Mouse (Mus musculus) midbrain, embryonic 14.5 days (tissue): ENCODE data around the gene Gm49384. TPM values are rescaled to one million over a fixed set of nuclear protein-coding genes. Genes with fewer than 3 reads are reported as not detected.

ENCODE experiments used
- ATAC-seq: fragments of 200-750 bp; cut with Nextera tagmentation; 2 replicates; pipeline ENCODE4 v1.8.0; 2017; ENCODE audit warnings: moderate number of reproducible peaks, moderate library complexity; ENCODE audit not compliant: low FRiP score, low TSS enrichment
- DNase-seq: peaks from one replicate; pipeline ENCODE4 v3.0.0-alpha.2; 2015
- H3K27ac ChIP-seq: fragments of 300-500 bp; sonication (generic); replicated peaks from 2 replicates; pipeline ENCODE4 v1.5.1; 2014; ENCODE audit warnings: mild to moderate bottlenecking, low read depth, low read length, moderate library complexity
- H3K27me3 ChIP-seq: fragments of 300-500 bp; sonication (generic); 2 replicates; pipeline ENCODE4 v1.6.1; 2014; ENCODE audit warnings: low read length, control low read depth, mixed read lengths; ENCODE audit not compliant: control insufficient read depth, insufficient read depth
- H3K36me3 ChIP-seq: fragments of 300-500 bp; sonication (generic); 2 replicates; pipeline ENCODE4 v1.6.1; 2014; ENCODE audit warnings: low read length, control low read depth; ENCODE audit not compliant: control insufficient read depth, insufficient read depth
- H3K4me1 ChIP-seq: fragments of 300-500 bp; sonication (generic); 2 replicates; pipeline ENCODE4 v1.6.1; 2014; ENCODE audit warnings: mild to moderate bottlenecking, antibody characterized with exemption, low read length, control low read depth; ENCODE audit not compliant: control insufficient read depth, insufficient read depth
- H3K4me2 ChIP-seq: fragments of 300-500 bp; sonication (generic); 2 replicates; pipeline ENCODE4 v1.6.1; 2014; ENCODE audit warnings: mild to moderate bottlenecking, low read length, moderate library complexity
- H3K4me3 ChIP-seq: fragments of 300-500 bp; sonication (generic); replicated peaks from 2 replicates; pipeline ENCODE4 v1.5.1; 2014; ENCODE audit warnings: low read depth, low read length
- H3K9ac ChIP-seq: fragments of 300-500 bp; sonication (generic); replicated peaks from 2 replicates; pipeline ENCODE4 v1.6.1; 2014; ENCODE audit warnings: mild to moderate bottlenecking, low read length, moderate library complexity
- H3K9me3 ChIP-seq: fragments of 300-500 bp; sonication (generic); 2 replicates; pipeline ENCODE4 v1.6.1; 2016; ENCODE audit warnings: low read length, control low read depth, mixed read lengths; ENCODE audit not compliant: control insufficient read depth
- WGBS: fragments of 180-500 bp; shearing (Covaris S2); extraction: QIAGEN DNeasy Blood & Tissue Kit; methylation state at CpG from one replicate; pipeline ENCODE4 v1.1.7; 2014; 5-methylcytosine and 5-hydroxymethylcytosine counted together
- polyA plus RNA-seq: library from polyadenylated mRNA; unstranded; fragments of >200 nt; fragmentation: Nextera tagmentation; extraction: Ambion mirVana; gene quantifications from 2 replicates; pipeline ENCODE4 v1.2.1, GENCODE M21; 2014

Gm49384 gene
- 11.7 and 13.8 TPM in 2 replicates for polyA plus RNA-seq

- Histone ChIP-seq H3K4me1 (peaks cover 2% of the 10 kb centered on the region; the same call in 1 of the 2 replicates), H3K27ac (no peak within 1 kb of the TSS), H3K4me2 (peak within 1 kb of the TSS; percentile 24; the same call in 1 of the 2 replicates), H3K9me3 (no peaks in the 10 kb centered on the region), H3K9ac (no peak within 1 kb of the TSS), H3K36me3 (peaks cover 7% of the 10 kb centered on the region), H3K27me3 (no peaks in the 10 kb centered on the region), H3K4me3 (no peak within 1 kb of the TSS)
- DNase-seq, result peak; percentile 79
- ATAC-seq, result no peak
- WGBS, result 67% methylated on average over 16 of the region's 16 CpGs
Measured at GRCm38 (mm10) chr12:69204052-69204833, at the start of gene Gm49384. Gm49384 (minus strand) TSS chr12:69204267.

GRCm38 (mm10) chr12:69253806-69254205 is 49.7 kb upstream of the Gm49384 start:
- Histone ChIP-seq H3K4me3 (no peak overlapping the region), H3K9me3 (no peaks in the 10 kb centered on the region)
- WGBS, result 96% methylated on average over 1 of the region's 1 CpGs

GRCm38 (mm10) chr12:69250756-69251155 is 46.7 kb upstream of the Gm49384 start:
- ATAC-seq (no peak), DNase-seq (no peak)
- H3K9ac ChIP-seq, result no peak overlapping the region
- no peak overlapping the region for H3K27ac ChIP-seq
- H3K9me3 ChIP-seq, result no peaks in the 10 kb centered on the region
- H3K36me3 ChIP-seq, result no peaks in the 10 kb centered on the region
- H3K4me2 ChIP-seq, result no peak overlapping the region
- H3K4me1 ChIP-seq, result no peaks in the 10 kb centered on the region
- no peaks in the 10 kb centered on the region for H3K27me3 ChIP-seq
- H3K4me3 ChIP-seq, result no peak overlapping the region
- WGBS, result 80% methylated on average over 8 of the region's 8 CpGs

More at GRCm38 (mm10) chr12:69253806-69254205, 49.7 kb upstream of the Gm49384 start:
- H3K27ac ChIP-seq, result no peak overlapping the region
- no peaks in the 10 kb centered on the region for H3K36me3 ChIP-seq
- H3K4me1 ChIP-seq, result no peaks in the 10 kb centered on the region
- ATAC-seq (no peak), DNase-seq (no peak)
- H3K27me3 ChIP-seq, result no peaks in the 10 kb centered on the region
- no peak overlapping the region for H3K9ac ChIP-seq
- no peak overlapping the region for H3K4me2 ChIP-seq

DNA sequence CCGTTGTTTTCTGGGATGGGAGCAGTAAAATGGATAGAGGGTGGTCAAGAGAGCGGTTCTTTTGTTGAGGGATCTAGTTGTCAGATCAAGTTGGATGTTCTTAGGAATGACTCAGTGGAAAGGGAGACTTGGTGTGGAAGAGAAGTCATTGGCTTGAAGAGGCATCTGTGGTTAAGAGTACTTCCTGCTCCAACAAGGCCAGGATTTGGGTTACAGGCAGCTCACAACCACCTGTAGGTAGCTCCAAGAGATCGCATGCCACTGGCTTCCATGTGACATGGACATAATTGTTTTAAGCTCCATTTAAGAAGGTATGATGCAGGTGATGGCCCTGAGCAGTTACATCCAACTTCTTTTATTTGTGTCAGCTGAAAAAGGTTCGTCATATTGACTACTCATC is 45.7 kb upstream of the Gm49384 start:
- no peaks in the 10 kb centered on the region for H3K4me1 ChIP-seq
- no peaks in the 10 kb centered on the region for H3K36me3 ChIP-seq
- no peaks in the 10 kb centered on the region for H3K27me3 ChIP-seq
- no peak overlapping the region for H3K4me3 ChIP-seq
- WGBS, result 85% methylated on average over 4 of the region's 4 CpGs
- DNase-seq (no peak), ATAC-seq (no peak)
- no peaks in the 10 kb centered on the region for H3K9me3 ChIP-seq
- no peak overlapping the region for H3K4me2 ChIP-seq
- H3K27ac ChIP-seq, result no peak overlapping the region
- no peak overlapping the region for H3K9ac ChIP-seq

GRCm38 (mm10) chr12:69241771-69242431 is 37.8 kb upstream of the Gm49384 start:
- H3K36me3 ChIP-seq, result no peaks in the 10 kb centered on the region
- ATAC-seq (peak; percentile 90), DNase-seq (peak; percentile 85)
- under 1% methylated on average over 63 of the region's 64 CpGs for WGBS
- H3K27ac ChIP-seq, result peak overlapping the region; percentile 86
- H3K4me2 ChIP-seq, result peak overlapping the region; percentile 68
- H3K27me3 ChIP-seq, result no peaks in the 10 kb centered on the region
- no peaks in the 10 kb centered on the region for H3K4me1 ChIP-seq
- peak overlapping the region; percentile 82 for H3K9ac ChIP-seq
- peak overlapping the region; percentile 66 for H3K4me3 ChIP-seq
- no peaks in the 10 kb centered on the region for H3K9me3 ChIP-seq

GRCm38 (mm10) chr12:69241405-69241770 is 37.3 kb upstream of the Gm49384 start:
- Histone ChIP-seq H3K4me2 (peak overlapping the region; percentile 68), H3K27me3 (no peaks in the 10 kb centered on the region), H3K36me3 (no peaks in the 10 kb centered on the region), H3K4me1 (no peaks in the 10 kb centered on the region), H3K27ac (peak overlapping the region; percentile 86), H3K9me3 (no peaks in the 10 kb centered on the region), H3K9ac (peak overlapping the region; percentile 82), H3K4me3 (peak overlapping the region; percentile 66)
- ATAC-seq, result peak; percentile 37
- no peak for DNase-seq
- 0% methylated on average over 3 of the region's 3 CpGs for WGBS

DNA sequence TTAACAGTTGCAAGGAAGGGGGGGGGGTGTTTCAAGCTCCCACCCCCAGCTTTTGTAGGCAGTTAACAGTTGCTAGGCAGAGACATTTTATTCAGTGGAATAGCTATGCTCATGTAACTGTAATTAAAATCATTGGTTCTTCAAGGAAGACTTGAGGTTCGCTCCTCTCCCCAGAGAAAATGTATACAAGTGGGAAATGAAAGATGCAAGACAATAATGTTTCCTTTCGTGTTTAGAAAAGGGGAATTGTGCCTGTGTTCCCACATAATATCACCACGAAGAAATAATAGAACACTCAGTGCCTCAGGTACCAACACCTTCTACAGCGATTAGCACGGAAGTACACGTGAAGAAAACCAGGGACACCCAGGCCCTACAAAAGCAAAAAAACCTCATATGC is 36.8 kb upstream of the Gm49384 start, which contains the start of gene Klhdc1:
Klhdc1 (plus strand) TSS at position 301 of the 400 bp plus-strand sequence.
- Histone ChIP-seq H3K4me1 (no peaks in the 10 kb centered on the region), H3K27ac (peak within 1 kb of the TSS; percentile 86), H3K27me3 (no peaks in the 10 kb centered on the region), H3K36me3 (no peaks in the 10 kb centered on the region), H3K9me3 (no peaks in the 10 kb centered on the region), H3K9ac (peak within 1 kb of the TSS; percentile 82), H3K4me2 (peak within 1 kb of the TSS; percentile 68), H3K4me3 (peak within 1 kb of the TSS; percentile 66)
- 70% methylated on average over 6 of the region's 6 CpGs for WGBS
- DNase-seq (no peak), ATAC-seq (no peak)

- no peak overlapping the region for H3K9ac ChIP-seq
- H3K27ac ChIP-seq, result no peak overlapping the region
- DNase-seq (peak; percentile 6), ATAC-seq (no peak)
- H3K4me2 ChIP-seq, result no peak overlapping the region
- no peaks in the 10 kb centered on the region for H3K9me3 ChIP-seq
- H3K4me1 ChIP-seq, result no peaks in the 10 kb centered on the region
- WGBS, result 43% methylated on average over 3 of the region's 3 CpGs
- no peak overlapping the region for H3K4me3 ChIP-seq
- no peaks in the 10 kb centered on the region for H3K36me3 ChIP-seq
- H3K27me3 ChIP-seq, result no peaks in the 10 kb centered on the region
Measured at GRCm38 (mm10) chr12:69238284-69238683, 34.2 kb upstream of the Gm49384 start.
